8 mouse cellular contexts compared by ENCODE assay signal in genomic region chr7:4164090-4164910, GRCm38 (mm10). TPM values are rescaled to one million over a fixed set of nuclear protein-coding genes. Genes with fewer than 3 reads are reported as not detected.
DNase-seq lines count a peak whose midpoint lies in the region; ATAC-seq and TF ChIP-seq lines count a peak whose summit lies in the region.

TSS of gene Cdc42ep5 (minus strand) at chr7:4164860.

- WGBS in intestine, postnatal 0 days = under 1% methylated on average over 19 of the region's 20 CpGs
- WGBS in lung, adult 2 months = under 1% methylated on average over 19 of the region's 20 CpGs
- WGBS in stomach, embryonic 15.5 days = under 1% methylated on average over 19 of the region's 20 CpGs

- H3K36me3 ChIP-seq in intestine, postnatal 0 days (ENCODE audit: control insufficient read depth, insufficient read depth) = no peaks in the 10 kb centered on the region
- H3K36me3 ChIP-seq in stomach, embryonic 15.5 days = no peaks in the 10 kb centered on the region

- peak within 1 kb of the TSS; percentile 77 for H3K4me2 ChIP-seq in intestine, postnatal 0 days (replicated peaks; ENCODE audit: low read depth)
- peak within 1 kb of the TSS; percentile 78 for H3K4me2 ChIP-seq in stomach, embryonic 15.5 days

- no peak for TF ChIP-seq CTCF in intestine, postnatal 0 days (IDR thresholded peaks at IDR 0.05; ENCODE audit: low read depth)
- no peak for TF ChIP-seq CTCF in lung, adult 2 months (IDR thresholded peaks at IDR 0.05; ENCODE audit: insufficient read depth, low read length)

- DNase-seq in ES-CJ7 (ENCODE audit: low read depth, low spot score) = peak; percentile 73
- DNase-seq in gastrocnemius, postnatal 4 days (ENCODE audit: low spot score in 2 of 2) = peak in 1 of 2 experiments; percentile 74
- DNase-seq in lung, adult 2 months = peak; percentile 49
- no peak for DNase-seq in cerebellum, postnatal 4 days (ENCODE audit: low spot score in 2 of 2)

- H3K4me1 ChIP-seq in intestine, postnatal 0 days (replicated peaks; ENCODE audit: control insufficient read depth, insufficient read depth, low read length) = no peaks in the 10 kb centered on the region; the same call in 1 of the 2 replicates
- peaks cover 5% of the 10 kb centered on the region; the same call in 1 of the 2 replicates for H3K4me1 ChIP-seq in lung, adult 2 months (ENCODE audit: control insufficient read depth, insufficient read depth, low read length)
- peaks cover 18% of the 10 kb centered on the region for H3K4me1 ChIP-seq in stomach, embryonic 15.5 days

- ATAC-seq in common myeloid progenitor, adult 5-6 weeks (replicated peaks; ENCODE audit: low read depth, poor library complexity, severe bottlenecking) = 0 out of 2 replicates have a peak, but pooled peaks have one; percentile 25
- ATAC-seq in intestine, postnatal 0 days = peak; percentile 69
- ATAC-seq in stomach, embryonic 15.5 days (ENCODE audit: insufficient read depth, low FRiP score, low read depth) = peak; percentile 89
- ATAC-seq in frontal cortex, adult (ENCODE audit: low TSS enrichment) = no peak

- TF ChIP-seq POLR2A in lung, adult 2 months (IDR thresholded peaks at IDR 0.05; ENCODE audit: borderline replicate concordance, extremely low read depth, low read depth, low read length) = no peak

- H3K9me3 ChIP-seq in intestine, postnatal 0 days (ENCODE audit: control insufficient read depth) = no peaks in the 10 kb centered on the region
- no peaks in the 10 kb centered on the region for H3K9me3 ChIP-seq in stomach, embryonic 15.5 days

- H3K4me3 ChIP-seq in intestine, postnatal 0 days (ENCODE audit: low read depth, low read length) = peak within 1 kb of the TSS; percentile 71
- peak within 1 kb of the TSS; percentile 66 for H3K4me3 ChIP-seq in lung, adult 2 months (replicated peaks; ENCODE audit: extremely low read depth, low read depth, low read length)
- H3K4me3 ChIP-seq in stomach, embryonic 15.5 days (replicated peaks) = peak within 1 kb of the TSS; percentile 52

- peak within 1 kb of the TSS; percentile 96 for H3K27ac ChIP-seq in intestine, postnatal 0 days (ENCODE audit: low read depth, low read length)
- peak within 1 kb of the TSS; percentile 88 for H3K27ac ChIP-seq in stomach, embryonic 15.5 days

- H3K27me3 ChIP-seq in intestine, postnatal 0 days (replicated peaks; ENCODE audit: control insufficient read depth, insufficient read depth, low read length) = no peaks in the 10 kb centered on the region
- H3K27me3 ChIP-seq in stomach, embryonic 15.5 days (replicated peaks) = no peaks in the 10 kb centered on the region

- H3K9ac ChIP-seq in intestine, postnatal 0 days (ENCODE audit: low read depth, low read length) = peak within 1 kb of the TSS; percentile 72
- H3K9ac ChIP-seq in stomach, embryonic 15.5 days = peak within 1 kb of the TSS; percentile 38

RNA-seq across cellular contexts. Expression of gene Cdc42ep5, which starts in this region (rescaled TPM):
- total RNA-seq in common myeloid progenitor, adult 5-6 weeks (2017) = 0.41 TPM in 1 of 2 replicates, not detected in the other
- total RNA-seq in gastrocnemius, postnatal 4 days (2021) = 10 to 100 TPM; 20.9 to 24.8 TPM
- polyA plus RNA-seq in intestine, postnatal 0 days (2015; fragmentation: Nextera tagmentation; extraction: Ambion mirVana) = 120 and 126 TPM in 2 replicates
- polyA plus RNA-seq in lung, adult 2 months (2012; rRNA removed) = 46.9 and 51.8 TPM in 2 replicates
- polyA plus RNA-seq in stomach, embryonic 15.5 days (2015; fragmentation: Nextera tagmentation; extraction: Ambion mirVana) = 67.0 and 73.0 TPM in 2 replicates

Comparison
In these comparisons a context has a peak if more than half of its experiments do, and no peak if none do; other contexts are left out.
1. RNA of gene Cdc42ep5 (total RNA-seq): 20.9 to 24.8 TPM in gastrocnemius, postnatal 4 days; 0.41 TPM in common myeloid progenitor, adult 5-6 weeks; every median in the first group is over 10 times any median in the second.
2. Peak in ATAC-seq in common myeloid progenitor, adult 5-6 weeks; RNA of the gene not detected or under 1 TPM.
3. DNase-seq: peak in ES-CJ7 (single experiment) and lung, adult 2 months (single experiment); none in cerebellum, postnatal 4 days (0 of 2).
4. Peak in every context shown above with its lines, with median percentiles within 50 percentile points of each other: H3K4me3 ChIP-seq.